Mouse (Mus musculus): ENCODE results near the gene Nlgn3. TPM values are rescaled to one million over a fixed set of nuclear protein-coding genes. Genes with fewer than 3 reads are reported as not detected.
A peak's percentile ranks its signal among the peaks of the same experiment; 100 is the strongest.

Gene Nlgn3
- polyA plus RNA-seq, 1 experiment: not detected

DNA sequence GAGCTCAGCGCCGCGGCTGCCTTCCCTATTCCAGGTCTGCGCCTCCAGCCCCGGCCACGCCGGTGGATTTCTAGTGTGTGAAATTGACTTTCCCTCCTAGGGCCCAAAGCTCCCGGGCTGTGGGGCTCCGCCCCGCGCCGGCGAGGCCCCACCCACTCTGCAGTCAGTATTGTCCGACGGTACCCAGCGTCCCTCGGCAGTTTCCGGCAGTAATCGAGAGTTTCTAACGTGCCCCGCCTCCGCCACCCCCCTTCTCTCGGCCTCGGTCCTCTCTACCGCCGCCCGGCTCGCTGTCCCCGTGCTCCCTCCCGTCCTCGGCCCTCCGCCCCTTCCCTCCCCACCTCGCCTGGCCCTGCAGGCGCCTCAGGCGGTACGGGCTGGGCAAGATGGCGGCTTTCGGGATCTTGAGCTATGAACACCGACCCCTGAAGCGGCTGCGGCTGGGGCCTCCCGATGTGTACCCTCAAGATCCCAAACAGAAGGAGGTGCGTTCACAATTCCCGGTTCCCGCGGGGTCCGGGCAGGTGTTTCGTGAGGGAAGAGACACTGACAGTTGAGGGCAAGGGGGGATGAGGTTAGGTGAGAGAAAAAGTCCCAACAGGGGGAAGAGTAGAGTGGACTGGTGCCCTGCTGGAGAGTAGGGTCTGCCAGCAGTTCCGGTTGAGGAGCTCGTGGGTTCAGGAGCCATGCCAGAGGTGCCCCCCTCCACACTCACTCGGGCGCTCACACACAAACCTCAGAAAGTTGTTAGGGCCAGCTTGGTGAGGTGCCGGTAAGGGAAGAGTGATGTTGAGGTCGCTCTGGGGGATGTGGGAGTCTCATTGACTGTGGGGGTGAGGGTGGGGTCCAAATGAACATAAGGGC is 24.9 kb upstream of the Nlgn3 start, which contains the start of gene Med12:
Med12 (plus strand) TSS at position 156 of the 864 bp plus-strand sequence.
- Histone ChIP-seq H3K36me3 (ENCODE audit: control insufficient read depth, insufficient read depth) (peaks cover 12% of the 10 kb centered on the region), H3ac (ENCODE audit: control insufficient read depth, insufficient read length, low read depth) (peak within 1 kb of the TSS; percentile 58), H3K27me3 (ENCODE audit: control insufficient read depth, insufficient read depth, insufficient read length) (no peaks in the 10 kb centered on the region), H3K4me3 (ENCODE audit: insufficient read depth, poor library complexity, severe bottlenecking) (peak within 1 kb of the TSS; percentile 40), H3K79me2 (ENCODE audit: control insufficient read depth, insufficient read depth) (peaks cover 10% of the 10 kb centered on the region), H3K79me3 (ENCODE audit: low read depth) (peaks cover 1% of the 10 kb centered on the region)
- TF ChIP-seq MYOG (IDR thresholded peaks at IDR 0.05; ENCODE audit: control insufficient read depth, extremely low read depth, insufficient read length) (no peak), MAX (IDR thresholded peaks at IDR 0.05) (peak; percentile 26)

DNA sequence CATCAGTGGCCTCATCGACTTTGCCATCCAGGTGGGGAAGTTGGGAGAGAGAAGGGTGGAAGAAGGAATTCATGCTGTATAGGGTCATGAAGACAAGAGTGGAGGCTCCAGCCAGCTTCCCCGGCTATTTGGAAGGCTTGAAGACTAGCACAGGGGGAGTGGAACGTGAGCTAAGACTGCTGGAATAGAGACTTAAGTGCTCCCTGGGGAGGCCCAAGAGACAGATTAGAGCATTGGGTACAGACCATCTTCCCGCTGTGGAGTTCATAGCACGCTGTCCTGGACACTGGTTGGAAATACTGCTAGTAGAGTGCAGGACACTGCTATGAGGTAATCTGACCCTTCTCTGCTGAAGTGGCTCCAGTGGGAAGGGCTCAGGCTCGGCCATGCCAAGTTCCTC is 16.2 kb upstream of the Nlgn3 start:
- no peak overlapping the region for H3ac ChIP-seq (ENCODE audit: control insufficient read depth, insufficient read length, low read depth)
- no peaks in the 10 kb centered on the region for H3K79me3 ChIP-seq (ENCODE audit: low read depth)
- H3K36me3 ChIP-seq (ENCODE audit: control insufficient read depth, insufficient read depth): peaks cover 28% of the 10 kb centered on the region
- no peaks in the 10 kb centered on the region for H3K79me2 ChIP-seq (ENCODE audit: control insufficient read depth, insufficient read depth)
- TF ChIP-seq MYOD1 (IDR thresholded peaks at IDR 0.05; ENCODE audit: control insufficient read depth, insufficient read length, low read depth) (no peak), MAX (IDR thresholded peaks at IDR 0.05) (no peak), USF1 (IDR thresholded peaks at IDR 0.05; ENCODE audit: low read depth) (no peak), MYOG (IDR thresholded peaks at IDR 0.05; ENCODE audit: control insufficient read depth, extremely low read depth, insufficient read length) (no peak)
- H3K27me3 ChIP-seq (ENCODE audit: control insufficient read depth, insufficient read depth, insufficient read length): no peaks in the 10 kb centered on the region
- no peak overlapping the region for H3K4me3 ChIP-seq (ENCODE audit: insufficient read depth, poor library complexity, severe bottlenecking)

DNA sequence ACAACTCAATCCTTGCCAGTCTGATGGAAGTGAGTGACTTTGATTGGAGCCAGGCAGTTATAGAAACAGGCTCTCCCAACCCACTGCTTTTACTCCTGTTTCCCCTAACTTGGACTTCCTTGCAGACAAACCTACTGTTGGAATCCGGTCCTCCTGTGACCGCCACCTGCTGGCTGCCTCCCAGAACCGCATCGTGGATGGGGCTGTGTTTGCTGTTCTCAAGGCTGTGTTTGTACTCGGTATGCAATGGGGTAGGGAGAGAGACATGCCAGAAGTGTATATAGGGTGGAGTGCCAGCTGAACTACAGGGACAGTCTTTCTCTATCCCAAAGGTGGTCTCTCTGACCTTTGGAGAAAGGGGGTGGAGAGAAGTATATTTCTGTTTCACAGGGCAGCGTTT is 13.4 kb upstream of the Nlgn3 start:
- Histone ChIP-seq H3K27me3 (ENCODE audit: control insufficient read depth, insufficient read depth, insufficient read length) (no peaks in the 10 kb centered on the region), H3ac (ENCODE audit: control insufficient read depth, insufficient read length, low read depth) (no peak overlapping the region), H3K4me3 (ENCODE audit: insufficient read depth, poor library complexity, severe bottlenecking) (no peak overlapping the region), H3K79me3 (ENCODE audit: low read depth) (no peaks in the 10 kb centered on the region), H3K79me2 (ENCODE audit: control insufficient read depth, insufficient read depth) (no peaks in the 10 kb centered on the region), H3K36me3 (ENCODE audit: control insufficient read depth, insufficient read depth) (peaks cover 26% of the 10 kb centered on the region)
- TF ChIP-seq FOSL1 (IDR thresholded peaks at IDR 0.05; ENCODE audit: insufficient read depth, low read length, poor library complexity, severe bottlenecking): no peak
- peak; percentile 51 for TF ChIP-seq CTCF (IDR thresholded peaks at IDR 0.05; ENCODE audit: control insufficient read depth, insufficient read depth, insufficient read length)

DNA sequence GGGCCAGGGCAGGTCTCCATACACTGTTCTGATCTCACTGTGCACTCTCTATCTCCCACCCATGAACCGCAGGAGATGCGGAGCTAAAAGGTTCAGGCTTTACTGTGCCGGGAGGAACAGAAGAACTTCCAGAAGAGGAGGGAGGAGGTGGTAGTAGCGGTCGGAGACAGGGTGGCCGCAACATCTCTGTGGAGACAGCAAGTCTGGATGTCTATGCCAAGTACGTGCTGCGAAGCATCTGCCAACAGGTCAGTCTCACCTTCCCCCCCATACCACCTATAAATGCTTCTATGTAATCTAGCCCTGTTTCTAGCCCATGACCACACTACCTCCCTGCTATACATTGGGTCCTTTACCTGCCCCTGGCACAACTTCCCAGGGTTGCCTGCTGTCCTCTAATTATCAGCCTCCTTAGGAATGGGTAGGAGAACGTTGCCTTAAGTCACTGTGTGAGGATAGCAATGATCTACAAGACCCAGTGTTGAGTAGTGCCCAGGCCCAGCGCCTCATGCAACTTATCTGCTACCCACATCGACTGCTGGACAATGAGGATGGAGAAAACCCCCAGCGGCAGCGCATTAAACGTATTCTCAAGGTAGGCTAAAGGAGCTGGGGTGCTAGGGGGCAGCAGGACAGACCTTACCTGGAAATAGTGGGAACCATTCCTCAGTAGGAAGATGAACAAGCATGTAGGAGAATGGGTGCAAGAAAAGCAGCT is 12.9 kb upstream of the Nlgn3 start:
- Histone ChIP-seq H3K79me2 (ENCODE audit: control insufficient read depth, insufficient read depth) (no peaks in the 10 kb centered on the region), H3K36me3 (ENCODE audit: control insufficient read depth, insufficient read depth) (peaks cover 22% of the 10 kb centered on the region), H3K27me3 (ENCODE audit: control insufficient read depth, insufficient read depth, insufficient read length) (no peaks in the 10 kb centered on the region), H3K79me3 (ENCODE audit: low read depth) (no peaks in the 10 kb centered on the region), H3K4me3 (ENCODE audit: insufficient read depth, poor library complexity, severe bottlenecking) (no peak overlapping the region), H3ac (ENCODE audit: control insufficient read depth, insufficient read length, low read depth) (no peak overlapping the region)
- TF ChIP-seq FOSL1 (IDR thresholded peaks at IDR 0.05; ENCODE audit: insufficient read depth, low read length, poor library complexity, severe bottlenecking) (no peak), CEBPB (IDR thresholded peaks at IDR 0.05; ENCODE audit: low read depth) (no peak), MYOG (IDR thresholded peaks at IDR 0.05; ENCODE audit: control insufficient read depth, extremely low read depth, insufficient read length) (no peak), MYOD1 (IDR thresholded peaks at IDR 0.05; ENCODE audit: control insufficient read depth, insufficient read length, low read depth) (no peak), CTCF (IDR thresholded peaks at IDR 0.05; ENCODE audit: control insufficient read depth, insufficient read depth, insufficient read length) (no peak), USF1 (IDR thresholded peaks at IDR 0.05; ENCODE audit: low read depth) (no peak), MAX (IDR thresholded peaks at IDR 0.05) (no peak)

DNA sequence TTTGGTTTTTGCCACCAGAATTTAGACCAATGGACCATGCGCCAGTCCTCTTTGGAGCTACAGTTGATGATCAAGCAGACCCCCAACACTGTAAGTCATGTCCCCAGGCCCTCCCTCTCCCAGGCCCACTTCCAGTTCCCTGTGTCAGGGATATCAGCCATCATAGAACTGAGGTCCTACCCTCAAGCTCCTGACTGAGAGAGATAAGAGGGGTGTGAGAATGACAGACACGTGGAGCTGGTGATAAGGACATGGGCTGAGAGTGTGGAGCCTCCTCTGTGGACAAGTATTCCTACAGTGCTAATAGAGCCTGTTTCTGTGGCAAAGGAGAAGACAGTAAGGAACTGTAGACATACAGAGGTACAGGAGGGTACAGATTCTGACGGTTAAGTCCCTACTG is 11.4 kb upstream of the Nlgn3 start:
- no peaks in the 10 kb centered on the region for H3K79me3 ChIP-seq (ENCODE audit: low read depth)
- no peak overlapping the region for H3ac ChIP-seq (ENCODE audit: control insufficient read depth, insufficient read length, low read depth)
- no peaks in the 10 kb centered on the region for H3K79me2 ChIP-seq (ENCODE audit: control insufficient read depth, insufficient read depth)
- no peak for TF ChIP-seq USF1 (IDR thresholded peaks at IDR 0.05; ENCODE audit: low read depth)
- no peak for TF ChIP-seq MAX (IDR thresholded peaks at IDR 0.05)
- no peak for TF ChIP-seq CEBPB (IDR thresholded peaks at IDR 0.05; ENCODE audit: low read depth)
- no peak for TF ChIP-seq MYOD1 (IDR thresholded peaks at IDR 0.05; ENCODE audit: control insufficient read depth, insufficient read length, low read depth)
- TF ChIP-seq MYOG (IDR thresholded peaks at IDR 0.05; ENCODE audit: control insufficient read depth, extremely low read depth, insufficient read length): no peak
- no peak for TF ChIP-seq CTCF (IDR thresholded peaks at IDR 0.05; ENCODE audit: control insufficient read depth, insufficient read depth, insufficient read length)
- TF ChIP-seq FOSL1 (IDR thresholded peaks at IDR 0.05; ENCODE audit: insufficient read depth, low read length, poor library complexity, severe bottlenecking): no peak
- peaks cover 19% of the 10 kb centered on the region for H3K36me3 ChIP-seq (ENCODE audit: control insufficient read depth, insufficient read depth)
- no peak overlapping the region for H3K4me3 ChIP-seq (ENCODE audit: insufficient read depth, poor library complexity, severe bottlenecking)
- H3K27me3 ChIP-seq (ENCODE audit: control insufficient read depth, insufficient read depth, insufficient read length): no peaks in the 10 kb centered on the region

DNA sequence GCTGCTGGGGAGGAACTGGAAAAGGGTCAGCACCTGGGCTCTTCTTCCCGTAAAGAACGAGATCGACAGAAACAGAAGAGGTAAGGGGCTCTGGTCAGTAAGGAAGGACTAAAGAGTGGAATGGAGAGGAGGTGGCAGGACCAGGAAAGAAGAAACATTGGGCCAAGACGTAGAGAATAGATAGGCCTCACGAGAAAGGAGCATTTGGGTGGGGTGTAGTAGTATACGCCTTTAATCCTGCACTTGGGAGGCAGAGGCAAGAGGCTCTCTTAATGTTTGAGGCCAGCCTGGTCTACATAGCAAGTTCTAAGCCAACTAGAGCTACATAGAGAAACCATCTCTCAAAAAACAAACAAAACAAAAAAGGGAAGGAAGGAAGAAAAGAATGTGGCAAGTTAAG is 10.5 kb upstream of the Nlgn3 start:
- no peaks in the 10 kb centered on the region for H3K79me3 ChIP-seq (ENCODE audit: low read depth)
- H3K36me3 ChIP-seq (ENCODE audit: control insufficient read depth, insufficient read depth): peaks cover 15% of the 10 kb centered on the region
- H3K4me3 ChIP-seq (ENCODE audit: insufficient read depth, poor library complexity, severe bottlenecking): no peak overlapping the region
- no peaks in the 10 kb centered on the region for H3K27me3 ChIP-seq (ENCODE audit: control insufficient read depth, insufficient read depth, insufficient read length)
- no peaks in the 10 kb centered on the region for H3K79me2 ChIP-seq (ENCODE audit: control insufficient read depth, insufficient read depth)
- TF ChIP-seq USF1 (IDR thresholded peaks at IDR 0.05; ENCODE audit: low read depth): no peak
- TF ChIP-seq CTCF (IDR thresholded peaks at IDR 0.05; ENCODE audit: control insufficient read depth, insufficient read depth, insufficient read length): no peak
- H3ac ChIP-seq (ENCODE audit: control insufficient read depth, insufficient read length, low read depth): no peak overlapping the region

Data from C2C12 (cell line).